In the genomic region with DNA sequence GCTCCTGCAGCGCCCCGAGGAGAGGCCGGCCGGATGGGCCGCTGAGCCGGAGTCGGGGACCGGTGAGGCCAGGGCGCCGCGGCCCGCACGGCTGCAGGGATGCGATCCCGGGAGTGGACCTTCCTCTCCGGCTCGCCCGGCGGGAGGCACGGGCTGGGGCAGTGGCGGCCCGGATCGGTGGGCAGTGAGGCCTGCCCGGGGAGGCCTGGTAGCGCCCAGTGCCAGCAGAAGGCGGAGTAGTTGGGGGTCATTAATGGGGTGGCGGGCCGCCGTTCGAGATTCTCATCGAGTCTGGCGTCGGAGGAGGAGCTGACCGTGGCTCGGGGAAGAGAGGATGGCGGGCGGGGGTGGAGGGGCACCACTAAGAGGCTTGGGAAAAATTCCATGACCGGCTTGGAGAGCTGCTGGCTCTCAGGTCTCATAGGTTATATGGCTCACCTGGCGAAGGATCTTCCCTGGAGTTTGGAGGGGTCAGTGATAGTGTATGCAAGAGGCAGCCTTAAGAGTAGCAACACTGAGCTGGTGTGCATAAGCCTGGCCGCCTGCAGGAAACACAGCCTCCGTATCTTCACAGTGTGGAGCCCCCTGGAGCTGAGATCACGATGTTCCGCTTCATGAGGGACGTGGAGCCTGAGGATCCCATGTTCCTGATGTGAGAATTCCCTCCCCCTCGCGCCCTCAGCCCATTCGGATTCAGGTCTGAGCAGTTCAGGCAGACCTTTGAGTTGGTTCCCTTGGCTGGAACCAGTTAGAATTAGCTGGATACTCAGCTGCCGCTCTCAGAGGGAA, we compare ENCODE assay signal across 8 mouse cellular contexts. TPM values are rescaled to one million over a fixed set of nuclear protein-coding genes. Genes with fewer than 3 reads are reported as not detected.
DNase-seq lines count a peak whose midpoint lies in the region; ATAC-seq and TF ChIP-seq lines count a peak whose summit lies in the region.

No protein-coding gene starts in this region.

- peaks cover 35% of the 10 kb centered on the region for H3K36me3 ChIP-seq in forebrain, embryonic 15.5 days
- peaks cover 33% of the 10 kb centered on the region for H3K36me3 ChIP-seq in kidney, embryonic 16.5 days (ENCODE audit: insufficient read depth, low read length)
- peaks cover 26% of the 10 kb centered on the region for H3K36me3 ChIP-seq in stomach, embryonic 15.5 days

- peaks cover 14% of the 10 kb centered on the region for H3K4me1 ChIP-seq in bone marrow macrophage, adult 2 months (ENCODE audit: control insufficient read depth, insufficient read depth, low read length)
- H3K4me1 ChIP-seq in forebrain, embryonic 15.5 days: peaks cover 20% of the 10 kb centered on the region
- peaks cover 17% of the 10 kb centered on the region for H3K4me1 ChIP-seq in kidney, embryonic 16.5 days (ENCODE audit: insufficient read depth, low read length)
- peaks cover 15% of the 10 kb centered on the region for H3K4me1 ChIP-seq in stomach, embryonic 15.5 days

- intact Hi-C loops in left cerebral cortex, postnatal 14 days (cut with DNase I): loop anchor here (5.0 kb wide), 2 partner anchors 69 to 76 kb away; partner anchors contain the start of genes Gpr162 and Zfp384
- intact Hi-C loops in left cerebral cortex, postnatal 36 days (cut with DNase I): loop anchor here (1.0 to 5.0 kb wide), 4 partner anchors 14 to 151 kb away; partner anchors contain the start of gene P3h3

- H3K4me3 ChIP-seq in bone marrow macrophage, adult 2 months (ENCODE audit: insufficient read depth, low read length): peak overlapping the region; percentile 91
- H3K4me3 ChIP-seq in forebrain, embryonic 15.5 days: peak overlapping the region; percentile 94
- H3K4me3 ChIP-seq in kidney, embryonic 16.5 days (ENCODE audit: low read length): peak overlapping the region; percentile 95
- peak overlapping the region; percentile 92 for H3K4me3 ChIP-seq in stomach, embryonic 15.5 days (replicated peaks)

- no peak for TF ChIP-seq CTCF in bone marrow macrophage, adult 2 months (IDR thresholded peaks at IDR 0.05; ENCODE audit: low read depth, low read length)

- 1% methylated on average over 48 of the region's 48 CpGs for WGBS in forebrain, embryonic 15.5 days
- under 1% methylated on average over 46 of the region's 48 CpGs for WGBS in kidney, embryonic 16.5 days
- 1% methylated on average over 48 of the region's 48 CpGs for WGBS in stomach, embryonic 15.5 days

- ATAC-seq in forebrain, embryonic 15.5 days (replicated peaks): peak; percentile 65
- peak; percentile 36 for ATAC-seq in kidney, embryonic 16.5 days (ENCODE audit: low FRiP score, low TSS enrichment)
- ATAC-seq in stomach, embryonic 15.5 days (ENCODE audit: insufficient read depth, low FRiP score, low read depth): peak; percentile 27; the same call in 1 of the 2 replicates

- peak overlapping the region; percentile 99 for H3K9ac ChIP-seq in forebrain, embryonic 15.5 days (replicated peaks)
- H3K9ac ChIP-seq in kidney, embryonic 16.5 days (replicated peaks; ENCODE audit: low read length): peak overlapping the region; percentile 97
- peak overlapping the region; percentile 93 for H3K9ac ChIP-seq in stomach, embryonic 15.5 days

- no peaks in the 10 kb centered on the region for H3K27me3 ChIP-seq in forebrain, embryonic 15.5 days
- H3K27me3 ChIP-seq in kidney, embryonic 16.5 days (ENCODE audit: insufficient read depth, low read length): no peaks in the 10 kb centered on the region
- H3K27me3 ChIP-seq in stomach, embryonic 15.5 days (replicated peaks): no peaks in the 10 kb centered on the region

- H3K27ac ChIP-seq in bone marrow macrophage, adult 2 months (ENCODE audit: insufficient read depth, low read depth, low read length): peak overlapping the region; percentile 73
- H3K27ac ChIP-seq in forebrain, embryonic 15.5 days (replicated peaks): peak overlapping the region; percentile 96
- H3K27ac ChIP-seq in kidney, embryonic 16.5 days (ENCODE audit: low read length): peak overlapping the region; percentile 97
- peak overlapping the region; percentile 94 for H3K27ac ChIP-seq in stomach, embryonic 15.5 days

- H3K4me2 ChIP-seq in forebrain, embryonic 15.5 days (replicated peaks): peak overlapping the region; percentile 76
- H3K4me2 ChIP-seq in kidney, embryonic 16.5 days (replicated peaks; ENCODE audit: low read depth, low read length): peak overlapping the region; percentile 85
- peak overlapping the region; percentile 73 for H3K4me2 ChIP-seq in stomach, embryonic 15.5 days

- no peak for TF ChIP-seq POLR2A in bone marrow macrophage, adult 2 months (IDR thresholded peaks at IDR 0.05; ENCODE audit: borderline replicate concordance, low read depth, low read length)

- H3K9me3 ChIP-seq in forebrain, embryonic 15.5 days: no peaks in the 10 kb centered on the region
- no peaks in the 10 kb centered on the region for H3K9me3 ChIP-seq in kidney, embryonic 16.5 days (ENCODE audit: low read length)
- no peaks in the 10 kb centered on the region for H3K9me3 ChIP-seq in stomach, embryonic 15.5 days

- DNase-seq in left cerebral cortex, postnatal 14 days (ENCODE audit: low spot score in 2 of 2): peak; percentile 65 to 86
- DNase-seq in left cerebral cortex, postnatal 36 days (ENCODE audit: low spot score in 2 of 2): no peak
- peak; percentile 70 for DNase-seq in lung, postnatal 4 days
- DNase-seq in gastrocnemius, postnatal 10 days: no peak

RNA-seq across cellular contexts. Expression of gene Mlf2, which starts 0.5 kb away (rescaled TPM):
- total RNA-seq in left cerebral cortex, postnatal 14 days (2021): 100 to 1,000 TPM; 670 to 685 TPM
- total RNA-seq in left cerebral cortex, postnatal 36 days (2021): 100 to 1,000 TPM; 606 to 697 TPM
- polyA plus RNA-seq in bone marrow macrophage, adult 2 months (2012; ENCODE audit: insufficient read depth, insufficient read length, missing spikeins): 186 and 188 TPM in 2 replicates
- polyA plus RNA-seq in forebrain, embryonic 15.5 days (2015; fragmentation: Nextera tagmentation; extraction: Ambion mirVana): 507 and 513 TPM in 2 replicates
- 366 and 380 TPM in 2 replicates for polyA plus RNA-seq in kidney, embryonic 16.5 days (2015; fragmentation: Nextera tagmentation; extraction: Ambion mirVana)
- polyA plus RNA-seq in stomach, embryonic 15.5 days (2015; fragmentation: Nextera tagmentation; extraction: Ambion mirVana): 351 and 362 TPM in 2 replicates
- total RNA-seq in gastrocnemius, postnatal 10 days (2021): 100 to 1,000 TPM; 252 to 255 TPM

RNA-seq across cellular contexts. Expression of gene Ptms, which starts 11.8 kb away (rescaled TPM):
- 1,000 to 10,000 TPM; 1,161 to 1,212 TPM for total RNA-seq in left cerebral cortex, postnatal 14 days (2021)
- 1,000 to 10,000 TPM in 1 of 2 experiments, 100 to 1,000 TPM in 1; 913 to 1,047 TPM for total RNA-seq in left cerebral cortex, postnatal 36 days (2021)
- 820 and 821 TPM in 2 replicates for polyA plus RNA-seq in bone marrow macrophage, adult 2 months (2012; ENCODE audit: insufficient read depth, insufficient read length, missing spikeins)
- 772 and 823 TPM in 2 replicates for polyA plus RNA-seq in forebrain, embryonic 15.5 days (2015; fragmentation: Nextera tagmentation; extraction: Ambion mirVana)
- polyA plus RNA-seq in kidney, embryonic 16.5 days (2015; fragmentation: Nextera tagmentation; extraction: Ambion mirVana): 269 and 274 TPM in 2 replicates
- polyA plus RNA-seq in stomach, embryonic 15.5 days (2015; fragmentation: Nextera tagmentation; extraction: Ambion mirVana): 322 and 340 TPM in 2 replicates
- 100 to 1,000 TPM; 273 to 298 TPM for total RNA-seq in gastrocnemius, postnatal 10 days (2021)

RNA-seq across cellular contexts. Expression of gene Lag3, which starts 20.2 kb away (rescaled TPM):
- total RNA-seq in left cerebral cortex, postnatal 14 days (2021): 1 to 10 TPM; 2.1 to 3.0 TPM
- total RNA-seq in left cerebral cortex, postnatal 36 days (2021): 1 to 10 TPM; 2.7 to 3.1 TPM
- polyA plus RNA-seq in bone marrow macrophage, adult 2 months (2012; ENCODE audit: insufficient read depth, insufficient read length, missing spikeins): 0.44 TPM in 1 of 2 replicates, not detected in the other
- polyA plus RNA-seq in forebrain, embryonic 15.5 days (2015; fragmentation: Nextera tagmentation; extraction: Ambion mirVana): 2.6 and 3.3 TPM in 2 replicates
- polyA plus RNA-seq in kidney, embryonic 16.5 days (2015; fragmentation: Nextera tagmentation; extraction: Ambion mirVana): 1.3 and 2.6 TPM in 2 replicates
- 1.5 and 2.4 TPM in 2 replicates for polyA plus RNA-seq in stomach, embryonic 15.5 days (2015; fragmentation: Nextera tagmentation; extraction: Ambion mirVana)
- under 1 TPM; 0.56 to 0.68 TPM for total RNA-seq in gastrocnemius, postnatal 10 days (2021)

RNA-seq across cellular contexts. Expression of gene Cops7a, which starts 33.6 kb away (rescaled TPM):
- total RNA-seq in left cerebral cortex, postnatal 14 days (2021): 100 to 1,000 TPM; 140 to 142 TPM
- total RNA-seq in left cerebral cortex, postnatal 36 days (2021): 100 to 1,000 TPM; 153 to 170 TPM
- polyA plus RNA-seq in bone marrow macrophage, adult 2 months (2012; ENCODE audit: insufficient read depth, insufficient read length, missing spikeins): 49.3 and 58.7 TPM in 2 replicates
- 90.2 and 93.6 TPM in 2 replicates for polyA plus RNA-seq in forebrain, embryonic 15.5 days (2015; fragmentation: Nextera tagmentation; extraction: Ambion mirVana)
- polyA plus RNA-seq in kidney, embryonic 16.5 days (2015; fragmentation: Nextera tagmentation; extraction: Ambion mirVana): 178 and 179 TPM in 2 replicates
- polyA plus RNA-seq in stomach, embryonic 15.5 days (2015; fragmentation: Nextera tagmentation; extraction: Ambion mirVana): 128 and 153 TPM in 2 replicates
- total RNA-seq in gastrocnemius, postnatal 10 days (2021): 100 to 1,000 TPM in 1 of 2 experiments, 10 to 100 TPM in 1; 99.9 to 105 TPM

RNA-seq across cellular contexts. Expression of gene Cd4, which starts 43.7 kb away (rescaled TPM):
- 1 to 10 TPM; 1.1 to 1.5 TPM for total RNA-seq in left cerebral cortex, postnatal 14 days (2021)
- total RNA-seq in left cerebral cortex, postnatal 36 days (2021): 1 to 10 TPM; 5.4 to 5.8 TPM
- polyA plus RNA-seq in bone marrow macrophage, adult 2 months (2012; ENCODE audit: insufficient read depth, insufficient read length, missing spikeins): 20.6 and 23.4 TPM in 2 replicates
- 0.15 TPM in 1 of 2 replicates, not detected in the other for polyA plus RNA-seq in forebrain, embryonic 15.5 days (2015; fragmentation: Nextera tagmentation; extraction: Ambion mirVana)
- 0.10 and 0.28 TPM in 2 replicates for polyA plus RNA-seq in kidney, embryonic 16.5 days (2015; fragmentation: Nextera tagmentation; extraction: Ambion mirVana)
- polyA plus RNA-seq in stomach, embryonic 15.5 days (2015; fragmentation: Nextera tagmentation; extraction: Ambion mirVana): 0.41 and 0.64 TPM in 2 replicates
- 1 to 10 TPM in 1 of 2 experiments, under 1 TPM in 1; 0.61 to 2.1 TPM for total RNA-seq in gastrocnemius, postnatal 10 days (2021)

Comparison
In these comparisons a context has a peak if more than half of its experiments do, and no peak if none do; other contexts are left out.
1. DNase-seq: peak in left cerebral cortex, postnatal 14 days (2 of 2) and lung, postnatal 4 days (2 of 2); none in left cerebral cortex, postnatal 36 days (0 of 2) and gastrocnemius, postnatal 10 days (single experiment).
2. Peak in every context shown above with its lines, with median percentiles within 50 percentile points of each other: H3K27ac ChIP-seq, H3K4me3 ChIP-seq, ATAC-seq, H3K4me2 ChIP-seq and H3K9ac ChIP-seq.